Mouse (Mus musculus) retina, embryonic 14.5 days (tissue): ENCODE data around the gene Lrig1.
A peak's percentile ranks its signal among the peaks of the same experiment; 100 is the strongest.

ENCODE experiments used
- DNase-seq: peaks from one replicate; pipeline ENCODE4 v3.0.0-alpha.2; 2015; ENCODE audit warnings: low spot score

Lrig1 gene

GRCm38 (mm10) chr6:94618671-94619070, 81.3 kb downstream of the Lrig1 start:
- no peak for DNase-seq

GRCm38 (mm10) chr6:94615936-94616335, 84.0 kb downstream of the Lrig1 start:
- DNase-seq, result no peak

GRCm38 (mm10) chr6:94614346-94614745, 85.6 kb downstream of the Lrig1 start:
- no peak for DNase-seq

GRCm38 (mm10) chr6:94613235-94613895, 86.6 kb downstream of the Lrig1 start:
- no peak for DNase-seq

- DNase-seq, result no peak
These were observed 95.4 kb downstream of the Lrig1 start for GRCm38 (mm10) chr6:94604546-94604945.

- DNase-seq, result peak; percentile 49
These were observed 95.9 kb downstream of the Lrig1 start for GRCm38 (mm10) chr6:94604072-94604471.

- DNase-seq, result no peak
These were observed 98.1 kb downstream of the Lrig1 start for GRCm38 (mm10) chr6:94601811-94602210.

GRCm38 (mm10) chr6:94601101-94601500, 98.9 kb downstream of the Lrig1 start:
- no peak for DNase-seq

- DNase-seq, result no peak
These were observed 100.9 kb downstream of the Lrig1 start for GRCm38 (mm10) chr6:94599016-94599415.

GRCm38 (mm10) chr6:94598421-94598820, 101.5 kb downstream of the Lrig1 start:
- DNase-seq, result no peak

GRCm38 (mm10) chr6:94596761-94597485, 103.0 kb downstream of the Lrig1 start:
- DNase-seq, result peak; percentile 53

GRCm38 (mm10) chr6:94596051-94596760, 103.8 kb downstream of the Lrig1 start:
- no peak for DNase-seq

- no peak for DNase-seq
These were observed 104.8 kb downstream of the Lrig1 start for GRCm38 (mm10) chr6:94595206-94595605.

- DNase-seq, result no peak
These were observed 105.2 kb downstream of the Lrig1 start for GRCm38 (mm10) chr6:94594711-94595110.

GRCm38 (mm10) chr6:94594096-94594665, 105.8 kb downstream of the Lrig1 start:
- DNase-seq, result no peak

- no peak for DNase-seq
These were observed 107.2 kb downstream of the Lrig1 start for GRCm38 (mm10) chr6:94592710-94593109.

GRCm38 (mm10) chr6:94592243-94592642, 107.7 kb downstream of the Lrig1 start:
- no peak for DNase-seq

GRCm38 (mm10) chr6:94588365-94588764, 111.6 kb downstream of the Lrig1 start:
- DNase-seq, result no peak

- no peak for DNase-seq
These were observed 115.0 kb downstream of the Lrig1 start for GRCm38 (mm10) chr6:94584976-94585375.

- no peak for DNase-seq
These were observed 115.7 kb downstream of the Lrig1 start for GRCm38 (mm10) chr6:94584147-94584695.

GRCm38 (mm10) chr6:94582055-94582454, 117.9 kb downstream of the Lrig1 start:
- DNase-seq, result no peak

GRCm38 (mm10) chr6:94577991-94578390, 122.0 kb downstream of the Lrig1 start:
- DNase-seq, result no peak
